Mouse (Mus musculus) gastrocnemius, postnatal 10 days (tissue): Measurements from ENCODE around the gene Olfr370. TPM values are rescaled to one million over a fixed set of nuclear protein-coding genes. Genes with fewer than 3 reads are reported as not detected.

ENCODE experiments used
- total RNA-seq, 2 experiments: library from RNA; stranded (reverse); gene quantifications; 2 replicates each; pipeline ENCODE4 v1.2.3; 2021

Olfr370 gene
- total RNA-seq, 2 experiments from 2014 or later, result not detected

Other genes starting within 250 kb of the Olfr370 start
- not detected for gene Ucp1, start 245.4 kb upstream of the Olfr370 start, total RNA-seq
- gene Elmod2, start 203.3 kb upstream of the Olfr370 start, total RNA-seq, result 1 to 10 TPM; 7.2 to 9.0 TPM
- gene Mgat4d, start 187.3 kb upstream of the Olfr370 start, total RNA-seq, result not detected
- under 1 TPM in 1 of 2 experiments, not detected in 1; 0.05 TPM for gene Clgn, start 145.9 kb upstream of the Olfr370 start, total RNA-seq
- gene Scoc, start 77.4 kb upstream of the Olfr370 start, total RNA-seq, result 10 to 100 TPM; 42.5 to 47.1 TPM
- gene Ndufb7, start 30.9 kb downstream of the Olfr370 start, total RNA-seq, result 100 to 1,000 TPM; 408 to 467 TPM
- 100 to 1,000 TPM; 422 to 448 TPM for gene Tecr, start 72.2 kb downstream of the Olfr370 start, total RNA-seq
- gene Dnajb1, start 72.4 kb downstream of the Olfr370 start, total RNA-seq, result 10 to 100 TPM; 10.3 to 11.7 TPM
- 10 to 100 TPM; 28.0 to 34.5 TPM for gene Gipc1, start 116.9 kb downstream of the Olfr370 start, total RNA-seq
- gene Ptger1, start 130.9 kb downstream of the Olfr370 start, total RNA-seq, result under 1 TPM; 0.14 to 0.38 TPM
- gene Pkn1, start 163.4 kb downstream of the Olfr370 start, total RNA-seq, result 10 to 100 TPM; 53.4 to 54.7 TPM
- gene Ddx39, start 179.4 kb downstream of the Olfr370 start, total RNA-seq, result 10 to 100 TPM; 19.4 to 20.6 TPM
- 10 to 100 TPM; 40.6 to 59.8 TPM for gene Adgre5, start 205.5 kb downstream of the Olfr370 start, total RNA-seq